Mouse (Mus musculus) cerebellum, adult 2 months (tissue): ENCODE measurements at regions not wholly inside any gene's neighbourhood (a gene's known extent, or its start where the extent isn't known, plus 50 kb on each side); places are given as distances from the start of the nearest gene placed in this dataset.

ENCODE experiments used
- CTCF ChIP-seq: fragments of 200-500 bp; IDR thresholded peaks from 2 replicates; pipeline ENCODE4 v1.5.1; 2011; ENCODE audit warnings: low read depth, mild to moderate bottlenecking, control low read depth, low read length, moderate library complexity, borderline replicate concordance; ENCODE audit not compliant: insufficient read depth
- POLR2A ChIP-seq: fragments of 200-500 bp; IDR thresholded peaks from 2 replicates; pipeline ENCODE4 v1.6.1; 2011; ENCODE audit warnings: low read length, control low read depth, borderline replicate concordance; ENCODE audit not compliant: insufficient read depth

- TF ChIP-seq CTCF (no peak), POLR2A (no peak)
Measured at GRCm38 (mm10) chr5:91841066-91841465, 121.8 kb downstream of the Rchy1 start.
